Mouse (Mus musculus) bone marrow, adult 2 months (tissue): ENCODE data around the gene Orc4.
"Not testable (repeated sequence)": the region's sequence is repeated elsewhere in the genome, so short reads cannot be mapped to it uniquely, and the experiment has no call there.

Experiments used
- CTCF ChIP-seq: fragments of 200-500 bp; IDR thresholded peaks from 2 replicates; pipeline ENCODE4 v1.5.1; 2011; ENCODE audit warnings: low read length, control low read depth; ENCODE audit not compliant: control insufficient read depth, insufficient read depth
- POLR2A ChIP-seq: fragments of 200-500 bp; IDR thresholded peaks from 2 replicates; pipeline ENCODE4 v1.6.1; 2011; ENCODE audit warnings: low read depth, mild to moderate bottlenecking, control low read depth, low read length, borderline replicate concordance; ENCODE audit not compliant: control insufficient read depth

DNA sequence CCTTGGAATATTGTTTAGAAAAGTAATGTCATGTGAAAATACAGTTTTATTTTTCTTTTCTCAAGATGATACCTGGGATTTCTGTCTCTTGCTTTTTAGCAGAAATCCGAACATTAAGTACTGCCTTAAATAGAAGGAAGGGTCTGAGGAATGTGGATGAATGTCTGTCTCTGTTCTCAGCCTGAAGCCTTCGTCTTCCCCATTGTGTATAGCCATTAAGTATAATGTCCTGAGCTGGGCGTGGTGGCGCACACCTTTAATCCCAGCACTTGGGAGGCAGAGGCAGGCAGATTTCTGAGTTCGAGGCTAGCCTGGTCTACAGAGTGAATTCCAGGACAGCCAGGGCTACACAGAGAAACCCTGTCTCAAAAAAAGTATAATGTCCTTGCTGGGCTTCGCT is 84.5 kb downstream of the Orc4 start:
- not testable (repeated sequence) for TF ChIP-seq CTCF, POLR2A
